Mouse (Mus musculus): ENCODE data around the gene B3gnt7. TPM values are rescaled to one million over a fixed set of nuclear protein-coding genes. Genes with fewer than 3 reads are reported as not detected.

B3gnt7 gene
- polyA plus RNA-seq, 1 experiment from 2014 or later: 4.9 TPM

- Histone ChIP-seq H3K4me1 (ENCODE audit: control insufficient read depth, insufficient read depth, low read length) (peaks cover 5% of the 10 kb centered on the region; the same call in 1 of the 2 replicates), H3K4me3 (ENCODE audit: low read depth, low read length) (no peak overlapping the region), H3K27ac (replicated peaks; ENCODE audit: low read depth, low read length) (no peak overlapping the region), H3K36me3 (ENCODE audit: control insufficient read depth, insufficient read depth, low read length) (no peaks in the 10 kb centered on the region), H3K9ac (ENCODE audit: low read depth, low read length) (no peak overlapping the region), H3K9me3 (ENCODE audit: control insufficient read depth, low read length) (no peaks in the 10 kb centered on the region), H3K27me3 (replicated peaks; ENCODE audit: control insufficient read depth, insufficient read depth, low read length) (no peaks in the 10 kb centered on the region), H3K4me2 (ENCODE audit: low read depth, low read length) (no peak overlapping the region)
- no peak for DNase-seq (ENCODE audit: low spot score)
- ATAC-seq (ENCODE audit: low read depth): no peak
- 90% methylated on average over 5 of the region's 5 CpGs for WGBS
These were observed 8.8 kb upstream of the B3gnt7 start for GRCm38 (mm10) chr1:86293868-86294267.

- Histone ChIP-seq H3K4me3 (ENCODE audit: low read depth, low read length) (no peak overlapping the region), H3K9ac (ENCODE audit: low read depth, low read length) (no peak overlapping the region), H3K4me2 (ENCODE audit: low read depth, low read length) (no peak overlapping the region), H3K27me3 (replicated peaks; ENCODE audit: control insufficient read depth, insufficient read depth, low read length) (no peaks in the 10 kb centered on the region), H3K36me3 (ENCODE audit: control insufficient read depth, insufficient read depth, low read length) (no peaks in the 10 kb centered on the region), H3K9me3 (ENCODE audit: control insufficient read depth, low read length) (no peaks in the 10 kb centered on the region), H3K4me1 (ENCODE audit: control insufficient read depth, insufficient read depth, low read length) (peaks cover 5% of the 10 kb centered on the region; the same call in 1 of the 2 replicates), H3K27ac (replicated peaks; ENCODE audit: low read depth, low read length) (no peak overlapping the region)
- ATAC-seq (ENCODE audit: low read depth): peak; percentile 63; the same call in 1 of the 2 replicates
- WGBS: 27% methylated on average over 4 of the region's 4 CpGs
- peak; percentile 11 for DNase-seq (ENCODE audit: low spot score)
These were observed 8.2 kb upstream of the B3gnt7 start for GRCm38 (mm10) chr1:86294472-86294871.

- ATAC-seq (ENCODE audit: low read depth) (no peak), DNase-seq (ENCODE audit: low spot score) (peak; percentile 8)
- Histone ChIP-seq H3K27ac (replicated peaks; ENCODE audit: low read depth, low read length) (no peak overlapping the region), H3K4me3 (ENCODE audit: low read depth, low read length) (no peak overlapping the region), H3K9me3 (ENCODE audit: control insufficient read depth, low read length) (no peaks in the 10 kb centered on the region), H3K36me3 (ENCODE audit: control insufficient read depth, insufficient read depth, low read length) (no peaks in the 10 kb centered on the region), H3K4me1 (ENCODE audit: control insufficient read depth, insufficient read depth, low read length) (peaks cover 7% of the 10 kb centered on the region; the same call in 1 of the 2 replicates), H3K27me3 (replicated peaks; ENCODE audit: control insufficient read depth, insufficient read depth, low read length) (peaks cover 12% of the 10 kb centered on the region), H3K4me2 (ENCODE audit: low read depth, low read length) (no peak overlapping the region), H3K9ac (ENCODE audit: low read depth, low read length) (no peak overlapping the region)
- 26% methylated on average over 2 of the region's 2 CpGs for WGBS
These were observed 2.5 kb upstream of the B3gnt7 start for GRCm38 (mm10) chr1:86300093-86300492.

- H3K27ac ChIP-seq (replicated peaks; ENCODE audit: low read depth, low read length): no peak overlapping the region
- no peaks in the 10 kb centered on the region for H3K9me3 ChIP-seq (ENCODE audit: control insufficient read depth, low read length)
- H3K27me3 ChIP-seq (replicated peaks; ENCODE audit: control insufficient read depth, insufficient read depth, low read length): peaks cover 12% of the 10 kb centered on the region
- no peak overlapping the region for H3K4me3 ChIP-seq (ENCODE audit: low read depth, low read length)
- H3K4me2 ChIP-seq (ENCODE audit: low read depth, low read length): no peak overlapping the region
- no peak for ATAC-seq (ENCODE audit: low read depth)
- no peaks in the 10 kb centered on the region for H3K36me3 ChIP-seq (ENCODE audit: control insufficient read depth, insufficient read depth, low read length)
- WGBS: 48% methylated on average over 7 of the region's 7 CpGs
- DNase-seq (ENCODE audit: low spot score): no peak
- peaks cover 7% of the 10 kb centered on the region; the same call in 1 of the 2 replicates for H3K4me1 ChIP-seq (ENCODE audit: control insufficient read depth, insufficient read depth, low read length)
- no peak overlapping the region for H3K9ac ChIP-seq (ENCODE audit: low read depth, low read length)
These were observed 1.9 kb upstream of the B3gnt7 start for GRCm38 (mm10) chr1:86300731-86301130.

- Histone ChIP-seq H3K36me3 (ENCODE audit: control insufficient read depth, insufficient read depth, low read length) (no peaks in the 10 kb centered on the region), H3K4me3 (ENCODE audit: low read depth, low read length) (no peak overlapping the region), H3K27me3 (replicated peaks; ENCODE audit: control insufficient read depth, insufficient read depth, low read length) (peaks cover 12% of the 10 kb centered on the region), H3K27ac (replicated peaks; ENCODE audit: low read depth, low read length) (no peak overlapping the region), H3K4me2 (ENCODE audit: low read depth, low read length) (no peak overlapping the region), H3K9ac (ENCODE audit: low read depth, low read length) (no peak overlapping the region), H3K9me3 (ENCODE audit: control insufficient read depth, low read length) (no peaks in the 10 kb centered on the region), H3K4me1 (ENCODE audit: control insufficient read depth, insufficient read depth, low read length) (peaks cover 7% of the 10 kb centered on the region; the same call in 1 of the 2 replicates)
- no peak for ATAC-seq (ENCODE audit: low read depth)
- DNase-seq (ENCODE audit: low spot score): no peak
- 48% methylated on average over 6 of the region's 6 CpGs for WGBS
These were observed 1.2 kb upstream of the B3gnt7 start for GRCm38 (mm10) chr1:86301221-86302091.

GRCm38 (mm10) chr1:86303063-86303872 is 636 bp downstream of the B3gnt7 start:
- 0% methylated on average over 43 of the region's 65 CpGs for WGBS
- H3K4me2 ChIP-seq (ENCODE audit: low read depth, low read length): peak overlapping the region; percentile 99
- no peaks in the 10 kb centered on the region for H3K36me3 ChIP-seq (ENCODE audit: control insufficient read depth, insufficient read depth, low read length)
- no peaks in the 10 kb centered on the region for H3K9me3 ChIP-seq (ENCODE audit: control insufficient read depth, low read length)
- peaks cover 12% of the 10 kb centered on the region for H3K27me3 ChIP-seq (replicated peaks; ENCODE audit: control insufficient read depth, insufficient read depth, low read length)
- no peak overlapping the region for H3K27ac ChIP-seq (replicated peaks; ENCODE audit: low read depth, low read length)
- H3K4me1 ChIP-seq (ENCODE audit: control insufficient read depth, insufficient read depth, low read length): peaks cover 7% of the 10 kb centered on the region; the same call in 1 of the 2 replicates
- ATAC-seq (ENCODE audit: low read depth): peak; percentile 88
- peak overlapping the region; percentile 68 for H3K4me3 ChIP-seq (ENCODE audit: low read depth, low read length)
- peak; percentile 78 for DNase-seq (ENCODE audit: low spot score)
- H3K9ac ChIP-seq (ENCODE audit: low read depth, low read length): peak overlapping the region; percentile 64

- ATAC-seq (ENCODE audit: low read depth): no peak
- no peak for DNase-seq (ENCODE audit: low spot score)
- peak overlapping the region; percentile 68 for H3K4me3 ChIP-seq (ENCODE audit: low read depth, low read length)
These were observed 1.2 kb downstream of the B3gnt7 start for GRCm38 (mm10) chr1:86303873-86304250.

GRCm38 (mm10) chr1:86306686-86307085 is 4.1 kb downstream of the B3gnt7 start:
- 84% methylated on average over 3 of the region's 3 CpGs for WGBS

More at GRCm38 (mm10) chr1:86303873-86304250, 1.2 kb downstream of the B3gnt7 start:
- no peak overlapping the region for H3K27ac ChIP-seq (replicated peaks; ENCODE audit: low read depth, low read length)
- H3K9me3 ChIP-seq (ENCODE audit: control insufficient read depth, low read length): no peaks in the 10 kb centered on the region
- H3K4me1 ChIP-seq (ENCODE audit: control insufficient read depth, insufficient read depth, low read length): peaks cover 7% of the 10 kb centered on the region; the same call in 1 of the 2 replicates
- no peaks in the 10 kb centered on the region for H3K36me3 ChIP-seq (ENCODE audit: control insufficient read depth, insufficient read depth, low read length)
- H3K27me3 ChIP-seq (replicated peaks; ENCODE audit: control insufficient read depth, insufficient read depth, low read length): peaks cover 12% of the 10 kb centered on the region
- peak overlapping the region; percentile 99 for H3K4me2 ChIP-seq (ENCODE audit: low read depth, low read length)
- peak overlapping the region; percentile 64 for H3K9ac ChIP-seq (ENCODE audit: low read depth, low read length)
- WGBS: 4% methylated on average over 16 of the region's 16 CpGs

More at GRCm38 (mm10) chr1:86306686-86307085, 4.1 kb downstream of the B3gnt7 start:
- peaks cover 8% of the 10 kb centered on the region; the same call in 1 of the 2 replicates for H3K27me3 ChIP-seq (replicated peaks; ENCODE audit: control insufficient read depth, insufficient read depth, low read length)
- no peak overlapping the region for H3K9ac ChIP-seq (ENCODE audit: low read depth, low read length)
- peaks cover 18% of the 10 kb centered on the region for H3K4me1 ChIP-seq (ENCODE audit: control insufficient read depth, insufficient read depth, low read length)
- no peak for DNase-seq (ENCODE audit: low spot score)
- no peaks in the 10 kb centered on the region for H3K36me3 ChIP-seq (ENCODE audit: control insufficient read depth, insufficient read depth, low read length)
- H3K27ac ChIP-seq (replicated peaks; ENCODE audit: low read depth, low read length): no peak overlapping the region
- ATAC-seq (ENCODE audit: low read depth): no peak
- H3K4me2 ChIP-seq (ENCODE audit: low read depth, low read length): no peak overlapping the region
- no peaks in the 10 kb centered on the region for H3K9me3 ChIP-seq (ENCODE audit: control insufficient read depth, low read length)
- no peak overlapping the region for H3K4me3 ChIP-seq (ENCODE audit: low read depth, low read length)
